Mouse (Mus musculus): ENCODE measurements at regions not wholly inside any gene's neighbourhood (a gene's known extent, or its start where the extent isn't known, plus 50 kb on each side); places are given as distances from the start of the nearest gene placed in this dataset.

DNA sequence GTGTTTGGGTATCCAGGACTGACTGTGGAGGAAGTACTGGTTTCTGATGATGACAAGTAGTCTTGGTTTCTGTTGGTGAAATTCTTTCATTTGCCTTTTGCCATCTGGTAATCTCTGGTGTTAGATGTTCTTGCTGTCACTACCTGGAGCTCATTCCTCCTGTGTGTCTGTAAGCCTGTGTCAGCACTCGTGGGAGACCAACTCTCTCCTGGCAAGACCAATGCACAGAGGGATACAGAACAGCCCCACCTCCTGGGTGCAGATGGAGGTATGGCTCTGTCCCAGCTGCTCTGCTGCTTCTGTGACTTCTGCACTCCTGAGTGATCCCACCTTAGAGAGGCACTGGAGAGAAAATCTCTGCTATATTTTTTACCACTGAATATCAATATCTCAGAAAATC is 285.4 kb downstream of the Csnka2ip start:
- Histone ChIP-seq H3K4me1 (ENCODE audit: control insufficient read depth, insufficient read depth, low read length) (no peaks in the 10 kb centered on the region), H3K9me3 (replicated peaks; ENCODE audit: control insufficient read depth, low read length) (no peaks in the 10 kb centered on the region), H3K4me3 (ENCODE audit: low read depth, low read length) (no peak overlapping the region), H3K9ac (ENCODE audit: low read depth, low read length) (no peak overlapping the region), H3K36me3 (ENCODE audit: control insufficient read depth, insufficient read depth, low read length) (no peaks in the 10 kb centered on the region), H3K4me2 (no peak overlapping the region), H3K27me3 (ENCODE audit: control insufficient read depth, insufficient read depth, low read length) (no peaks in the 10 kb centered on the region), H3K27ac (ENCODE audit: low read depth, low read length) (no peak overlapping the region)
- no peak for ATAC-seq (replicated peaks; ENCODE audit: insufficient number of reproducible peaks, low FRiP score, low TSS enrichment)
- 50% methylated on average over 1 of the region's 1 CpGs for WGBS (ENCODE audit: insufficient replicate concordance)

GRCm38 (mm10) chr16:64293507-64293906 is 308.7 kb downstream of the Csnka2ip start:
- WGBS (ENCODE audit: insufficient replicate concordance): 79% methylated on average over 3 of the region's 3 CpGs
- H3K4me3 ChIP-seq (ENCODE audit: low read depth, low read length): no peak overlapping the region
- no peak overlapping the region for H3K9ac ChIP-seq (ENCODE audit: low read depth, low read length)
- no peak overlapping the region for H3K27ac ChIP-seq (ENCODE audit: low read depth, low read length)
- H3K36me3 ChIP-seq (ENCODE audit: control insufficient read depth, insufficient read depth, low read length): no peaks in the 10 kb centered on the region
- H3K9me3 ChIP-seq (replicated peaks; ENCODE audit: control insufficient read depth, low read length): no peaks in the 10 kb centered on the region
- ATAC-seq (replicated peaks; ENCODE audit: insufficient number of reproducible peaks, low FRiP score, low TSS enrichment): no peak
- no peaks in the 10 kb centered on the region for H3K4me1 ChIP-seq (ENCODE audit: control insufficient read depth, insufficient read depth, low read length)
- H3K27me3 ChIP-seq (ENCODE audit: control insufficient read depth, insufficient read depth, low read length): no peaks in the 10 kb centered on the region
- H3K4me2 ChIP-seq: no peak overlapping the region

DNA sequence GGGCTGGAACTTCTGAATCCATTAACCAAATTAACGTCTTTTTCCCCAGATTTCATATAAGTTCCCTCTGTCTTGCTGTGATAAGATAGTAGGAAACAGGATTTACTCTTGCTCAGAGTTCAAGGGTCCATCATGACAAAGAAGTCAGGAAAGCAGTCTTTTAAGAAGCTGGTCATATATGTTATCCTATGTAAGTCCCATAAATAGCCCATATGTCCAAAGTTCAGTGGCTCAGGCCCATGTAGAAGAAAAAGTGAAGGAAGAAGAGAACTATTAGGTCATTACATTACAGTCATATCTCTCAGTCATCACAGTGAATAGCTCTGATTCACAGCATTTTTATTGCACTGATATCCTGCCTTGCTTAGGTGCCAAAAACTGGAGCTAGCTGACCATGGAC is 316.9 kb downstream of the Csnka2ip start:
- WGBS (ENCODE audit: insufficient replicate concordance): 73% methylated on average over 1 of the region's 1 CpGs
- Histone ChIP-seq H3K4me3 (ENCODE audit: low read depth, low read length) (no peak overlapping the region), H3K27me3 (ENCODE audit: control insufficient read depth, insufficient read depth, low read length) (no peaks in the 10 kb centered on the region), H3K36me3 (ENCODE audit: control insufficient read depth, insufficient read depth, low read length) (no peaks in the 10 kb centered on the region), H3K9me3 (replicated peaks; ENCODE audit: control insufficient read depth, low read length) (no peaks in the 10 kb centered on the region), H3K4me2 (no peak overlapping the region), H3K9ac (ENCODE audit: low read depth, low read length) (no peak overlapping the region), H3K27ac (ENCODE audit: low read depth, low read length) (no peak overlapping the region), H3K4me1 (ENCODE audit: control insufficient read depth, insufficient read depth, low read length) (no peaks in the 10 kb centered on the region)
- ATAC-seq (replicated peaks; ENCODE audit: insufficient number of reproducible peaks, low FRiP score, low TSS enrichment): no peak

DNA sequence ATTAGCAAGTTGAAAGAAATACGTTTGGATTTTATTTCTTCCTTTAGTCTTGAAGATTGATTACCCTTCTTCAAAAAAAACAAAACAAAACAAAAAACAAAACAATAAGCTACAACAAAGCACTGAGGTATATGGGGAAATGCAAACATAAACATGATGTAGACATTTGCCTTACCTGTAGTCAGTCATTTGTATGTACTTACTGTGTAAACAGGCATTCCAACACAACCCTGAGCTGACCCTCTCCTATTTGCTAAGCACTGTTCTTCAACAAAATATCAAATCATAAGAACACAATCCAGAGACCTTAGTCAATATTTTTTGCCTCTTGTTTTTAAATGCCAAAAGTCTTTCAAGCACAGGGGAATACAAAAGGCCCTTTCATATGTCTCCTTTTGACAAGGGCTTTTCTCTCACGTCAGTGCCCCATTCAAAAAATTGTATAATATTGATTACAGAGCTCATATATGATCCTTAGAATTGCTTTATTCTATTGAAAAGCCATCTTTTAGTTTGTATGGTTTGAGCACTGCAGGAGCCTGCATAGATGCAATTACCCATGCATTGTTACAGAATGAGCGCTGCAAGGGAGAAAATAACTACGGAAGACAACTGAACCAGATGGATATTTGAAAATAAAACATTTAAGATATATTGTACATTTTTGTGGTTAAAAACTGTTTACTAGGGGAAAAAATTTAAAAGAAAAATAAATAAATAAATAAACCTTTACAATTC is 326.2 kb downstream of the Csnka2ip start:
- no peaks in the 10 kb centered on the region for H3K27me3 ChIP-seq (ENCODE audit: control insufficient read depth, insufficient read depth, low read length)
- 81% methylated on average over 4 of the region's 4 CpGs for WGBS (ENCODE audit: insufficient replicate concordance)
- no peak overlapping the region for H3K27ac ChIP-seq (ENCODE audit: low read depth, low read length)
- ATAC-seq (replicated peaks; ENCODE audit: insufficient number of reproducible peaks, low FRiP score, low TSS enrichment): no peak
- no peaks in the 10 kb centered on the region for H3K9me3 ChIP-seq (replicated peaks; ENCODE audit: control insufficient read depth, low read length)
- H3K9ac ChIP-seq (ENCODE audit: low read depth, low read length): no peak overlapping the region
- no peaks in the 10 kb centered on the region for H3K36me3 ChIP-seq (ENCODE audit: control insufficient read depth, insufficient read depth, low read length)
- no peaks in the 10 kb centered on the region for H3K4me1 ChIP-seq (ENCODE audit: control insufficient read depth, insufficient read depth, low read length)
- H3K4me2 ChIP-seq: no peak overlapping the region
- no peak overlapping the region for H3K4me3 ChIP-seq (ENCODE audit: low read depth, low read length)

DNA sequence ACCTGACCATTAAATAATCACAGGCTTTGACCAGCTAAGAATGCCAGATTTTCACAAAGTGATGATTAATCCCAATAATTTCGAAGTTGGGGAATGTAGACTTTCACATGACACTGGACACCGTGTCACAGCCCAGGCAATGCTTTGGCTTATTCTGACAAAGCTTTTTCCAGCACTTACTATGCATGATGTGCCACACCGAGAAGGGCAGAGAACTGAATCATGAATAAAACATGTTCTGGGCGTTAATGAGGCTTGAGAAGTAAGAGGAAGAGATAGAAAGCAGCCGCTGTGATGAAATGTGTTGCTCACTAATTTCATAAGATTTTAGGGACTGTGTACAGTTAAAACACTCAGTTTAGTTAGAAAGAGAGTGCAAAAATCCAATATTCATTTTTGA is 326.8 kb downstream of the Csnka2ip start:
- no peak for ATAC-seq (replicated peaks; ENCODE audit: insufficient number of reproducible peaks, low FRiP score, low TSS enrichment)
- Histone ChIP-seq H3K27me3 (ENCODE audit: control insufficient read depth, insufficient read depth, low read length) (no peaks in the 10 kb centered on the region), H3K27ac (ENCODE audit: low read depth, low read length) (no peak overlapping the region), H3K9ac (ENCODE audit: low read depth, low read length) (no peak overlapping the region), H3K4me1 (ENCODE audit: control insufficient read depth, insufficient read depth, low read length) (no peaks in the 10 kb centered on the region), H3K4me2 (no peak overlapping the region), H3K4me3 (ENCODE audit: low read depth, low read length) (no peak overlapping the region), H3K9me3 (replicated peaks; ENCODE audit: control insufficient read depth, low read length) (no peaks in the 10 kb centered on the region), H3K36me3 (ENCODE audit: control insufficient read depth, insufficient read depth, low read length) (no peaks in the 10 kb centered on the region)
- 69% methylated on average over 5 of the region's 5 CpGs for WGBS (ENCODE audit: insufficient replicate concordance)

DNA sequence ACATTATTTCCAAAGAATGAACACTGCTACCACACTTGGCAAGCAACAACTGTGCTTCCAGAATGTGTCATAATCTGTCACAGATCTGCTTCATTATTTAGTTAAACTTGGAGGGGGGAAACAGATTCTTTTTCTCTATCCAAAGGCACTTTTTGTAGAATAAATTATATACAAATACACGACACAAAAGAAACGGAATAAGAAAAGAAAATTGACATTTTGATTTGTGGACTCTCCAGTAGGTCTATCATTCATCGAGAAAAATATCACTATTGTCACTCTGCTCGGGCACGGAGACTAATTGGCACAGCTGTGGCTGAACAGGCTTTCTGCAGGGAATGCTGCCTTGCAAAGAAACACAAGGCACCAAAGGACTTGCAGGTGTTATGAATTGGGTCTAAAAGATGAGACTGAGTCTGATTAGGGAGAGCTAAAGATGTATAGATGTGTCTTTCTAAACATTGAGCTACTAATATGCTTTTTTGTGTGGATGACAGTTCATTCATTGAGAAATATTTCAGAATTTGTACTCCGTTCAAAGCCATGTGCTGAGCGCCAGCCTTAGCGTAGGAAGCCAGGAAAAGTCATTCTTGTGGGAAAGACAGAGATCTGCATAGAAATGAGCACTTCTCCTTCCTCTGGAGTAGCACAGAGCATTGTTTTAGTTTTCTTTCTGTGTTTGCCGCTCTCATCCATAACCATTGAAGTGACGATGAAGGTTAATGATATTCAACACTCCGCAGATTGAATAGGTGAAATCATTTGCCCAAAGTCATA is 337.1 kb downstream of the Csnka2ip start:
- no peaks in the 10 kb centered on the region for H3K9me3 ChIP-seq (replicated peaks; ENCODE audit: control insufficient read depth, low read length)
- no peak overlapping the region for H3K27ac ChIP-seq (ENCODE audit: low read depth, low read length)
- no peak for ATAC-seq (replicated peaks; ENCODE audit: insufficient number of reproducible peaks, low FRiP score, low TSS enrichment)
- no peak overlapping the region for H3K9ac ChIP-seq (ENCODE audit: low read depth, low read length)
- no peaks in the 10 kb centered on the region for H3K4me1 ChIP-seq (ENCODE audit: control insufficient read depth, insufficient read depth, low read length)
- H3K27me3 ChIP-seq (ENCODE audit: control insufficient read depth, insufficient read depth, low read length): no peaks in the 10 kb centered on the region
- no peaks in the 10 kb centered on the region for H3K36me3 ChIP-seq (ENCODE audit: control insufficient read depth, insufficient read depth, low read length)
- WGBS (ENCODE audit: insufficient replicate concordance): 80% methylated on average over 11 of the region's 11 CpGs
- no peak overlapping the region for H3K4me2 ChIP-seq
- no peak overlapping the region for H3K4me3 ChIP-seq (ENCODE audit: low read depth, low read length)

DNA sequence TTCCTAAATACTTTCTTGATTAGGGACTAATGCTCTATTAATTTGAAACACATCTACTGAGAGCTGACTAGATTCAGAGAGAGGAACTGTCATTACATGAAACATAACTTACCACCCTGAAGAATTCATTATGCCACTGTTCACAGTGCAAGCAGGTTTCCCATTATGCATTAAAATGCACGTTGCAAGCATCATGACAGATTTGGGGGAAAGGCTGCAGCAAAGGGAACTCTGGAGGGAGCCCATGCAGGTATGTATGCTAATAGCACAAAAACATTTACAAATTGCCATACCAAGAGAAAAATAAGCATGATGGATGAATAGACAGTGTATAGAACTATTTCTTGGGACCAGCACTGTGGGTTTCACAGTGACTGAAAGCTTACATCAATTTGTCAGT is 351.1 kb downstream of the Csnka2ip start:
- Histone ChIP-seq H3K27me3 (ENCODE audit: control insufficient read depth, insufficient read depth, low read length) (no peaks in the 10 kb centered on the region), H3K9ac (ENCODE audit: low read depth, low read length) (no peak overlapping the region), H3K4me3 (ENCODE audit: low read depth, low read length) (no peak overlapping the region), H3K36me3 (ENCODE audit: control insufficient read depth, insufficient read depth, low read length) (no peaks in the 10 kb centered on the region), H3K27ac (ENCODE audit: low read depth, low read length) (no peak overlapping the region), H3K9me3 (replicated peaks; ENCODE audit: control insufficient read depth, low read length) (no peaks in the 10 kb centered on the region), H3K4me2 (no peak overlapping the region), H3K4me1 (ENCODE audit: control insufficient read depth, insufficient read depth, low read length) (no peaks in the 10 kb centered on the region)
- no peak for ATAC-seq (replicated peaks; ENCODE audit: insufficient number of reproducible peaks, low FRiP score, low TSS enrichment)
- 72% methylated on average over 1 of the region's 1 CpGs for WGBS (ENCODE audit: insufficient replicate concordance)

DNA sequence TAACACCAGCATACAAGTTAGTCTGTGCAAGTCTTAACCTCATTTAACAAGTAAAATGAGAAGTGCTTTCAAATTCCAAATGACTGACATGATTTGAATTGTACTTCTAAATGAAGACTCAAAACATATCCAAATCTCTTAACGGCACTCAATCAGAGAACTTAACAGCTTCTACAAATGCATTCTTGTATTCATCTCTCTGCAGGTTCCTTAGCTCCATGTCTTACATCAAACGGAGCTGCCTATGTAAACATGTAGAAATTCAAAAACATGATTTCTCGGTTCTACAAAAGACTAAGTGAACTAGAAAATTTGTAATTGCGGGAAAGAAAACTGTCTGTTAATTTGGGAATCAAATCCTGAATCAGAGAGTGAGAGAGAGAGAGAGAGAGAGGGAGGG is 353.5 kb downstream of the Csnka2ip start:
- no peaks in the 10 kb centered on the region for H3K4me1 ChIP-seq (ENCODE audit: control insufficient read depth, insufficient read depth, low read length)
- no peaks in the 10 kb centered on the region for H3K9me3 ChIP-seq (replicated peaks; ENCODE audit: control insufficient read depth, low read length)
- no peaks in the 10 kb centered on the region for H3K36me3 ChIP-seq (ENCODE audit: control insufficient read depth, insufficient read depth, low read length)
- H3K4me2 ChIP-seq: no peak overlapping the region
- H3K27ac ChIP-seq (ENCODE audit: low read depth, low read length): no peak overlapping the region
- no peak for ATAC-seq (replicated peaks; ENCODE audit: insufficient number of reproducible peaks, low FRiP score, low TSS enrichment)
- 72% methylated on average over 4 of the region's 4 CpGs for WGBS (ENCODE audit: insufficient replicate concordance)
- H3K4me3 ChIP-seq (ENCODE audit: low read depth, low read length): no peak overlapping the region
- H3K27me3 ChIP-seq (ENCODE audit: control insufficient read depth, insufficient read depth, low read length): no peaks in the 10 kb centered on the region
- no peak overlapping the region for H3K9ac ChIP-seq (ENCODE audit: low read depth, low read length)

- WGBS (ENCODE audit: insufficient replicate concordance): 78% methylated on average over 1 of the region's 1 CpGs
Measured at GRCm38 (mm10) chr16:64245942-64246341, 356.3 kb downstream of the Csnka2ip start.

More at GRCm38 (mm10) chr16:64245942-64246341, 356.3 kb downstream of the Csnka2ip start:
- Histone ChIP-seq H3K27ac (ENCODE audit: low read depth, low read length) (no peak overlapping the region), H3K36me3 (ENCODE audit: control insufficient read depth, insufficient read depth, low read length) (no peaks in the 10 kb centered on the region), H3K9me3 (replicated peaks; ENCODE audit: control insufficient read depth, low read length) (no peaks in the 10 kb centered on the region), H3K9ac (ENCODE audit: low read depth, low read length) (no peak overlapping the region), H3K4me3 (ENCODE audit: low read depth, low read length) (no peak overlapping the region), H3K27me3 (ENCODE audit: control insufficient read depth, insufficient read depth, low read length) (no peaks in the 10 kb centered on the region), H3K4me2 (no peak overlapping the region), H3K4me1 (ENCODE audit: control insufficient read depth, insufficient read depth, low read length) (no peaks in the 10 kb centered on the region)
- ATAC-seq (replicated peaks; ENCODE audit: insufficient number of reproducible peaks, low FRiP score, low TSS enrichment): no peak

All from heart, embryonic 11.5 days (tissue).